Mouse (Mus musculus) liver (tissue): ENCODE results near the gene Fcer1g.

Experiments
- DNase-seq: peaks from one replicate; pipeline ENCODE4 v3.0.0-alpha.2; 2020; ENCODE audit warnings: mixed read lengths

Fcer1g gene

DNA sequence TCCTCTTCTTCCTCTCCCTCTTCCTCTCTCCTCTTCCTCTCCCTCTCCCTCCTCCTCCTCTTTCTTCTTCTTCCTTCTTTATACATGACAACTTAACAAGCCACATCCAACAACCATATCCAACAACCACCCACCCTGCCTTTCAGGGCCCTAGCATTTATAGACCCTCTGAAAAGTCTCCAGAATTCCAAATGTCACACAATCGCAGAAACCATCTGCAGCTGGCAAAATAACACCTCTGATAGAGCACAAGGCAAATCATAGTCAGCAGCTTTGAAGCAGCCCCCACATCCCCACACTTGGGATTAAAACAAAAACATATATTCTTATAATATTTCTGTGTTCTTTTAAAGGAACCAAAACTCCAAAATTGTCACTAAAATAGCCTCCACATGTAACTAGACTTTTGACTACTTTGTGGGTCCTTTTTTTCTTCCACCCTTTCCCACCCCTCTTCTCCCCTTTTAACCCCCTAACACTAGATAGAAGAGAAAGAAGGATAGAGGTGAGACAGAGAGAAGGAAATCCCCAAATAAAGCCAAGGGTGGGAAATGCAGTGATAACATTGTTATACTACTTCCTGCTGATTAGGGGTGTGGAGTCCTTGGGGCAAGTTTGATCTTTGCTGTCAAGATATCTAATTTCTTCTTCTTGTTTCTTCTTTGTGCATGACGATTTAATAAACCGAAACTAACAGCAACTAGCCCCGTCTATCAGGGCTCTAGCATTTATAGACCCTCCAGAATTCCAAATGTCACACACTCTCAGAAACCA lies 32.0 kb upstream of the Fcer1g start:
- DNase-seq = no peak

GRCm38 (mm10) chr1:171263666-171264461 lies 29.7 kb upstream of the Fcer1g start:
- DNase-seq = no peak

DNA sequence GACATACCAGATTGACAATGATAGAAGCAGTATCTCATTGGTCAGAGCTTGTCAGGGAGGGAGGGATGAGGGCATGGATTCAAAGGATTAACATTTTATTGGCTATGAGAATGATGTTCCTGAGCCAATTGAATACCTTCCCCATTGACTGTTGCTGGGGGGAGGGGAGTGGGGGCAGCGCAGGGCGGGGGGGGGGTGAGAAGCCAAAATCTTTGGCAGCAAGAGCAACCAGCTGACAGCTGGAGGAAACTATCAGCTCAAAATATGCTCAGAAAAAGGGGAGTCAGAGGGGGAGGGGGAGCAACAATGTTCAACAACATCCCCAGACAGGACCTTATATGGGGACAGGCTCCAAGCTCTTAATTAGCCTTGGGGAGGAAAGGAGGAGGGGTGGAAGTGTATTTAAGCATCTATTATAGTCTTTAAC lies 29.0 kb upstream of the Fcer1g start:
- peak; percentile 41 for DNase-seq

- peak; percentile 52 for DNase-seq
These were observed 28.5 kb upstream of the Fcer1g start for GRCm38 (mm10) chr1:171262594-171263130.

DNA sequence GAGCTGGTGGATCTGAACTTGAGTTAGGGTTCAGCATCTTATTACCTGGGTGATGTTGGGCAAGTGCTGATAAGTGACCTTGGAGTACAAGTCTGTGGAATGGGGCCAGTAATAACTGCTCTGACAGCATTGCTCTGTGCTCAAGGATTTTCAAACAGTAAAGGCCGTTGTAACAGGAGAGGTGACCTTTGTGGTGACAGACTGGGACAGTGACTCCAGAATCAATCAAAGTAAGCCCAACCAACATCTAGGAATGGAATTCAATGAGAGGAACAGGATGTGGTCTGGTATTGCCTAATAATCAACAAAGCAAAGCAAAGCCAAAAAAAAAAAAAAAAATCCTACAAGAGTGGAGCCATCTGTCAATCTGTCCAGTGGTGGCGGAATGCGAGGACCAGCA lies 26.2 kb upstream of the Fcer1g start:
- no peak for DNase-seq

GRCm38 (mm10) chr1:171258921-171259320 lies 24.8 kb upstream of the Fcer1g start:
- DNase-seq = no peak

DNA sequence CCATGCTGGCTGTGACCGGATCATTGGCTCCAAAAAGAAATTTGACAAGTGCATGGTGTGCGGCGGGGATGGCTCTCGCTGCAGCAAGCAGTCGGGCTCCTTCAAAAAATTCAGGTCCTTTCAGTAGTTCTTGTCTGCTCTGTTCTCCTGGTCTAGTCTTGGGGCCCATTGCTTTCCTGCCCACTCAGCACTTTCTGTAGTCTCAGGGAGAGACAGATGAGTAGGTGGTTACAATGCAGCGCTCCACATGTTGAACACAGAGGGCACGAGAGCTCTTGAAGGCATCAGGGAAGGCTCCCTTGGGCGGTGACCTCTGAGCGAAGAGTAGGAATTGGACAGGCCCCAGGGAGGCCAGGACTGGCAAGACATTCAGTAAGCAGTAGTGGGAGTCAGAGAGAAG lies 23.6 kb upstream of the Fcer1g start:
- no peak for DNase-seq

DNA sequence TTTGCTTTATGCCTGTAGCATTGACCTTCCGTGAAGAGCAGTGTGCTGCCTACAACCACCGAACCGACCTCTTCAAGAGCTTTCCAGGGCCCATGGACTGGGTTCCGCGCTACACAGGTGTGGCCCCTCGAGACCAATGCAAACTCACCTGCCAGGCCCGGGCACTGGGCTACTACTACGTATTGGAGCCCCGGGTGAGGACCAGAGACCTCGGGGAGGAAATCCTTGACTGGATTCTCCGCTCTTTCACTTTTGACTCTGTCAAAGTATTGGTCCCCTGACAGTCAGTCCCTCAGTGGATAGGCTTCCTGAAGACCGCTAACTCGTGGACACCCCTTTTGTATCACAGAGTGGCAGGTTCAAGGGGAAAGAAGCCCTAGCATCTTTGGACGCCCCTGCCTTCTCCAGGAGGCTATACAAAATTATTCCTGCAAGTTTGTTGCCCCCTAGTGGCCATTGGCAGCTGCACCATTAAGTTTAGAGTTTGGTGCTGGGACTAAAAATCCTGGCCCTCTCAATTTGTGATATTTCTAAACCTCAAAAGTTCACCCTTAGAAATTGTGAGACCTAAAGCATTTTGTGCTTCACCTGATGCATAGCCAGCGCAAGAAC lies 22.9 kb upstream of the Fcer1g start:
- DNase-seq = peak; percentile 75

DNA sequence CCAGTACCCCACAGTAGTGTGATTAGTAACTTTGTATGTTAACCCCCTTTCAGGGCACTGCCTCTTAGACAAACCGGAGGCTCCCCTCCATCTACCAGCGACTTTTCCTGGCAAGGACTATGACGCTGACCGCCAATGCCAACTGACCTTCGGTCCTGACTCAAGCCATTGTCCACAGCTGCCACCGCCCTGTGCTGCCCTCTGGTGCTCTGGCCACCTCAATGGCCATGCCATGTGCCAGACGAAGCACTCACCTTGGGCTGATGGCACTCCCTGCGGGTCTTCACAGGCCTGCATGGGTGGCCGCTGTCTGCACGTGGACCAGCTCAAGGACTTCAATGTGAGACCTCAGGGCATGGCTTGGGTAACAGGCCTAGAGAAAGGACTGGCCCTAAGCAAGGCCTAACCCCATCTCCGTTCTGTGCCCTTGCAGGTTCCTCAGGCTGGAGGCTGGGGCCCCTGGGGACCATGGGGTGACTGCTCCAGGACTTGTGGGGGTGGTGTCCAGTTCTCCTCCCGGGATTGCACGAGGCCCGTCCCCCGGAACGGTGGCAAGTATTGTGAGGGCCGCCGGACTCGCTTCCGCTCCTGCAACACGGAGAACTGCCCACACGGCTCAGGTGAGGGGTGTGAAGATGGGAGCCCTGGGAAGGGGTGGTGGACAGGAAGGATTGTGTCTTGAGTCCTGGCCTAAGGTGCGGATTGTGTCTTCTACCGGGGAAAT lies 22.1 kb upstream of the Fcer1g start:
- DNase-seq = no peak

DNA sequence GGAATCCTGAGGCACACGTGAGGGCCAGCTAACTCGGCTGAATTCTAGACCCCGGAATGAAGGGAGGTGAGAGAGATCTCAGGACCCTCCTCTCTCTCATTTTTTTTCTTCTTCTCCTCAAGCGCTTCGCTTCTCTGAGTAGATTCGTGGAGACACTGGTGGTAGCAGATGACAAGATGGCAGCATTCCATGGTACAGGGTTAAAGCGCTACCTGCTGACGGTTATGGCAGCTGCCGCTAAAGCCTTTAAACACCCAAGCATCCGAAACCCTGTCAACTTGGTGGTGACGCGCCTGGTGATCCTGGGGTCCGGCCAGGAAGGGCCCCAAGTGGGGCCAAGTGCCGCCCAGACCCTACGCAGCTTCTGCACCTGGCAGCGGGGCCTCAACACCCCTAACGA lies 18.2 kb upstream of the Fcer1g start:
- peak; percentile 3 for DNase-seq

GRCm38 (mm10) chr1:171251594-171252324 lies 17.6 kb upstream of the Fcer1g start:
- DNase-seq = no peak

DNA sequence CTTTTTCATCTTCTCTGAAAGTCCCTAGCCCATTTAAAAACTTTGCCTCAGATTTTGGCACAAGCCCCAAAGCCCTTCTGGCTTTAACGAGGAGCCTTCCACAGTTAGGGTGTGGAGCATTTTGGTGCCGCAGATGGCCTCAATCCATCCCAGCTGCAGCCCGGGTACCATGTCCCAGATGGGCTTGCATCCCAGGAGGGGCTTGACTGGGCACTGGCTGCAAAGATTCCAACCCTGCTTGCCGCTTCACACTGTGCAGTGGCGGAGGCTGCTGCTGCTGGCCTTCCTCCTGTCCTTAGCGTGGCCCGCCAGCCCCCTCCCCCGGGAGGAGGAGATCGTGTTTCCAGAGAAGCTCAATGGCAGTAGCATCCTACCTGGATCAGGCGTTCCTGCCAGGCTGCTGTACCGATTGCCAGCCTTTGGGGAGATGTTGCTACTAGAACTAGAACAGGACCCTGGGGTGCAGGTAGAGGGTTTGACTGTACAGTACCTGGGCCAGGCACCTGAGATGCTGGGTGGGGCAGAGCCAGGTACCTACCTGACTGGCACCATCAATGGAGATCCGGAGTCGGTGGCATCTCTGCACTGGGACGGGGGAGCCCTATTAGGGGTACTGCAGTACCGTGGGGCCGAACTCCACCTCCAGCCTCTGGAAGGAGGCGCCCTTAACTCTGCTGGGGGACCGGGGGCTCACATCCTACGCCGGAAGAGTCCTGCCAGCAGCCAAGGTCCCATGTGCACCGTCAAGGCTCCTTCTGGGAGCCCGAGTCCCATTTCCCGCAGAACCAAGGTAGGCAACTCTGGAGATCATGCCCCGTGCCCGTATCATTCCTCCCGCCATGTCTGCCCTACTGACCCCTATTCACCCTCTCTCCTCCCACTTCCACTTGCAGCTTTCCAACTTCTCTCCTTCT lies 16.8 kb upstream of the Fcer1g start, which contains the start of gene Ndufs2:
Gene Ndufs2 (minus strand): TSS at position 709 of the 914 bp plus-strand sequence.
- DNase-seq = no peak

DNA sequence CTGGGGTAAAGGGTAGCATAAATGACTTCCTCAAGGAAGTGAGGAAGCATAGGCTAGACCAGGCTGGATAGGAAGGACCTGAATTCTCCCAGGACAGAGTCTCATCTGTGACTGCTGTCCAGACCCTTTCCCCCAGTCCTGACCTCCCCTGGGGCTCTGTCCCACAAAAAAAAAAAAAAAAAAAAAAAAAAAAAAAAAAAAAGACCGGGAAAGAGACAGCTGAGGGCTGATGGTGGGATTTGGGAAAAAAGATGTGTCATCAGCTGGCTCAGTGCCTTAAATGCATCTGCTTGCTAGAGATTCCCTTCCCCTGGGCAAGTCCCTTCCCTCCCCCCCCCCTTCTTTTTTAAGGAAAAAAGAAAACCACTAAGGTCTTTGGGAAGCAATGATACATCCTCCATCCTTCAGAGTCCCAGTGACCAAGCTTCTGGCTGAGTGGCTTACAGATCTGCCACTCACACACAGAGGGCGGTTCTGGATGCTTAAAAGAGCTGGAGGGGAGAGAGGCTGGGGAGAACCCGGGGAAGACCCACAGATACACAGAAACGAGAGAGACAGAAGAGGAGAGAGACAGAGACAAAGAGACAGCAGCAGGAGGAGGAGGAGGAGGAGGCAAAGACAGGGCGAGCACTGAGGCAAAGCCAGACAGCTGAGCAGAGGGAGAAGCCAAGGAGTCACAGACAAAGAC lies 15.9 kb upstream of the Fcer1g start, which contains the start of gene Adamts4:
Gene Adamts4 (plus strand): TSS at position 509 of the 688 bp plus-strand sequence.
- DNase-seq = no peak

GRCm38 (mm10) chr1:171248386-171249226 lies 14.4 kb upstream of the Fcer1g start:
- DNase-seq = no peak

DNA sequence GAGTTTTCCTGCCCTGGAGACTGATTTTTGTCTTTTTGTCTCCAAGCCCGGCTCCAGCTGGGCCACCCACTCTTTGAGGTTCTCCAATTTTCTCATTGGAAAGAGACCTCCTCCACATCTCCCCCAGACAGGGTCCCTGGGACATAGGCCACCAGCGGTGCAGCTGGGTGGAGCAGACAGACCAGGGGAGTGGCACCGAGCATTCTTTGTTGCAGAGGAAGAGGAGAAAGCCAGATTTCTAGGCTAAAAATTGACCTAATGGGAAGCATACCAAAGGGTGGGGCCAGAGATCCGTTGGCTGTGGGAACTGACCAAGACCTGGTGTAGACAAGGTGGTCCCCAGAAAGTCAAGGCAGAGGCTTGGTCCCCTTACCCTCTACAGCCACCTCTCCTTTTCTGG lies 13.8 kb upstream of the Fcer1g start:
- DNase-seq = no peak

DNA sequence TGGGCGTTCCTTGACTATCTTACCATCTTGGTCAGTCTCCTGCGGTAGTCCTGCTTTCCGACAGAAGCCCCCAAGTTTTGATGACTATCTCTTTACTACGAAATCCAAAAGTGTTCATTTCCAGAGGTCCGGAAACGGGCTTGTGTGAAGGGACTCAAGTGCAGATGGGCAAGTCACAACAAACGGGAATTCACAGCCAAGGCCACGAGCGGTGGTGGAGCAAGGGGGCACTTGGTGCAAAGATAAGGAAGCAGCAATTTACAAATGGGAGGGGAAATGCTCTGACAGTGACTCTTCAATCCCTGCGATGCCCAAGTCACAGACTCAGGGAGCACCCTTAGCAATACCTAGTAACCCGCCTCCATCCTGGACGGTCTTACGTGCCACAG lies 13.3 kb upstream of the Fcer1g start:
- DNase-seq = no peak

- peak; percentile 97 for DNase-seq
These were observed 12.7 kb upstream of the Fcer1g start for GRCm38 (mm10) chr1:171246709-171247452.

DNA sequence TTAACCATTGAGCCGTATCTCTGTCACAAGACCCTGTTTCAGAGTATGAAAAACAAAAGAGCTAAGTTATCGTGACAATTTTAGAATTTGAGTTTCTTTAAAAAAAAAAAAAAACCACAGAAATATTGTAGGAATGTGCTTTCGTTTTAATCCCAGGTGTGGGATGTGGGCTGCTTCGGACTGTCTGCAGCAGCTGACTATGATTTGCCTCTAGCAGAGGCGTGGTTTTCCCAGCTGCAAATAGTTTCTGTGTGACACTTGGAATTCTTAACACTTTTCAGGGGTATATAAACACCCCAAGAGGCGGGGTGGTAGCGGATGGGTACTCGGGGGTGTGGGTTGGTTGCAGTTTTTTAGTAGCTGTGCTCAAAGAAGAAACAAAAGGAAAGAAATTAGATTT lies 11.2 kb upstream of the Fcer1g start:
- no peak for DNase-seq
